In genomic region chr2:91194624-91195332, GRCm38 (mm10) we compare ENCODE assay signal across 8 mouse cellular contexts. TPM values are rescaled to one million over a fixed set of nuclear protein-coding genes. Genes with fewer than 3 reads are reported as not detected.
A peak's percentile ranks its signal among the peaks of the same experiment; 100 is the strongest.
DNase-seq lines count a peak whose midpoint lies in the region; ATAC-seq and TF ChIP-seq lines count a peak whose summit lies in the region.

No protein-coding gene starts in this region.

- 3% methylated on average over 27 of the region's 27 CpGs for WGBS in forebrain, embryonic 16.5 days
- 1% methylated on average over 27 of the region's 27 CpGs for WGBS in hindbrain, embryonic 10.5 days
- WGBS in limb, embryonic 13.5 days, result under 1% methylated on average over 25 of the region's 27 CpGs
- 2% methylated on average over 27 of the region's 27 CpGs for WGBS in midbrain, embryonic 13.5 days
- WGBS in stomach, postnatal 0 days, result 2% methylated on average over 27 of the region's 27 CpGs

- no peaks in the 10 kb centered on the region for H3K9me3 ChIP-seq in forebrain, embryonic 16.5 days (ENCODE audit: control insufficient read depth, low read length)
- H3K9me3 ChIP-seq in hindbrain, embryonic 10.5 days, result no peaks in the 10 kb centered on the region
- no peaks in the 10 kb centered on the region for H3K9me3 ChIP-seq in limb, embryonic 13.5 days
- no peaks in the 10 kb centered on the region for H3K9me3 ChIP-seq in midbrain, embryonic 13.5 days
- no peaks in the 10 kb centered on the region for H3K9me3 ChIP-seq in stomach, postnatal 0 days (ENCODE audit: control insufficient read depth, low read length)

- peak overlapping the region; percentile 32 for H3K4me3 ChIP-seq in forebrain, embryonic 16.5 days (replicated peaks; ENCODE audit: low read length)
- H3K4me3 ChIP-seq in hindbrain, embryonic 10.5 days, result peak overlapping the region; percentile 52
- peak overlapping the region; percentile 33 for H3K4me3 ChIP-seq in limb, embryonic 13.5 days
- H3K4me3 ChIP-seq in midbrain, embryonic 13.5 days (replicated peaks), result peak overlapping the region; percentile 28
- H3K4me3 ChIP-seq in stomach, postnatal 0 days (ENCODE audit: low read depth, low read length), result peak overlapping the region; percentile 37

- TF ChIP-seq EP300 in stomach, postnatal 0 days (optimal IDR thresholded peaks at IDR 0.05), result no peak

- no peaks in the 10 kb centered on the region for H3K36me3 ChIP-seq in forebrain, embryonic 16.5 days (ENCODE audit: control insufficient read depth, insufficient read depth)
- H3K36me3 ChIP-seq in hindbrain, embryonic 10.5 days, result no peaks in the 10 kb centered on the region
- no peaks in the 10 kb centered on the region for H3K36me3 ChIP-seq in limb, embryonic 13.5 days
- H3K36me3 ChIP-seq in midbrain, embryonic 13.5 days, result no peaks in the 10 kb centered on the region
- H3K36me3 ChIP-seq in stomach, postnatal 0 days (ENCODE audit: control insufficient read depth, insufficient read depth, low read length), result no peaks in the 10 kb centered on the region

- no peak overlapping the region for H3K27ac ChIP-seq in forebrain, embryonic 16.5 days (ENCODE audit: low read length)
- peak overlapping the region; percentile 83 for H3K27ac ChIP-seq in hindbrain, embryonic 10.5 days
- no peak overlapping the region for H3K27ac ChIP-seq in limb, embryonic 13.5 days
- no peak overlapping the region for H3K27ac ChIP-seq in midbrain, embryonic 13.5 days
- H3K27ac ChIP-seq in stomach, postnatal 0 days (replicated peaks), result peak overlapping the region; percentile 61; the same call in 1 of the 2 replicates

- peak; percentile 95 for TF ChIP-seq CTCF in stomach, postnatal 0 days (IDR thresholded peaks at IDR 0.05; ENCODE audit: low read depth)

- H3K9ac ChIP-seq in forebrain, embryonic 16.5 days (replicated peaks; ENCODE audit: low read depth, low read length), result peak overlapping the region; percentile 49
- peak overlapping the region; percentile 37 for H3K9ac ChIP-seq in limb, embryonic 13.5 days
- H3K9ac ChIP-seq in midbrain, embryonic 13.5 days (replicated peaks), result peak overlapping the region; percentile 58
- peak overlapping the region; percentile 59 for H3K9ac ChIP-seq in stomach, postnatal 0 days (ENCODE audit: low read length)

- H3K4me1 ChIP-seq in forebrain, embryonic 16.5 days (replicated peaks; ENCODE audit: control insufficient read depth, insufficient read depth, low read length), result peaks cover 10% of the 10 kb centered on the region
- H3K4me1 ChIP-seq in hindbrain, embryonic 10.5 days (replicated peaks), result peaks cover 21% of the 10 kb centered on the region
- peaks cover 6% of the 10 kb centered on the region for H3K4me1 ChIP-seq in limb, embryonic 13.5 days
- peaks cover 9% of the 10 kb centered on the region; the same call in 1 of the 2 replicates for H3K4me1 ChIP-seq in midbrain, embryonic 13.5 days (replicated peaks)
- H3K4me1 ChIP-seq in stomach, postnatal 0 days (replicated peaks; ENCODE audit: control insufficient read depth, insufficient read depth), result no peaks in the 10 kb centered on the region

- peak overlapping the region; percentile 60 for H3K4me2 ChIP-seq in forebrain, embryonic 16.5 days (ENCODE audit: low read length)
- peak overlapping the region; percentile 66 for H3K4me2 ChIP-seq in limb, embryonic 13.5 days (replicated peaks)
- H3K4me2 ChIP-seq in midbrain, embryonic 13.5 days (replicated peaks), result peak overlapping the region; percentile 56
- H3K4me2 ChIP-seq in stomach, postnatal 0 days (replicated peaks; ENCODE audit: low read depth), result peak overlapping the region; percentile 62

- H3K27me3 ChIP-seq in forebrain, embryonic 16.5 days (replicated peaks; ENCODE audit: control insufficient read depth, insufficient read depth, low read length), result no peaks in the 10 kb centered on the region
- H3K27me3 ChIP-seq in hindbrain, embryonic 10.5 days (ENCODE audit: insufficient read depth, poor library complexity, severe bottlenecking), result peaks cover 12% of the 10 kb centered on the region
- no peaks in the 10 kb centered on the region for H3K27me3 ChIP-seq in limb, embryonic 13.5 days
- H3K27me3 ChIP-seq in midbrain, embryonic 13.5 days, result no peaks in the 10 kb centered on the region
- no peaks in the 10 kb centered on the region for H3K27me3 ChIP-seq in stomach, postnatal 0 days (ENCODE audit: control insufficient read depth, insufficient read depth, low read length)

- DNase-seq in layer of hippocampus, postnatal 10 days (ENCODE audit: low spot score in 2 of 2), result peak; percentile 63 to 73
- no peak for DNase-seq in layer of hippocampus, adult 9-11 months
- DNase-seq in cerebellum, adult 18-20 months, result peak; percentile 76 to 81
- DNase-seq in hindbrain, embryonic 10.5 days (ENCODE audit: low spot score), result peak; percentile 74
- peak; percentile 78 for DNase-seq in stomach, postnatal 0 days (ENCODE audit: low spot score)

- ATAC-seq in forebrain, embryonic 16.5 days, result peak; percentile 84
- peak; percentile 80 for ATAC-seq in limb, embryonic 13.5 days (ENCODE audit: low FRiP score, low read depth)
- ATAC-seq in midbrain, embryonic 13.5 days, result peak; percentile 88
- peak; percentile 87 for ATAC-seq in stomach, postnatal 0 days (ENCODE audit: low FRiP score, low TSS enrichment)

RNA-seq across cellular contexts. Expression of gene Nr1h3, which starts 7.9 kb away (rescaled TPM):
- total RNA-seq in layer of hippocampus, postnatal 10 days (2021), result 1 to 10 TPM; 2.3 to 3.7 TPM
- 2.4 and 2.6 TPM in 2 replicates for polyA plus RNA-seq in forebrain, embryonic 16.5 days (2015; fragmentation: Nextera tagmentation; extraction: Ambion mirVana)
- polyA plus RNA-seq in hindbrain, embryonic 10.5 days (2016; fragmentation: Nextera tagmentation; extraction: Ambion mirVana), result 2.0 and 2.1 TPM in 2 replicates
- 1.7 TPM in 2 replicates for polyA plus RNA-seq in limb, embryonic 13.5 days (2015; fragmentation: Nextera tagmentation; extraction: Ambion mirVana)
- polyA plus RNA-seq in midbrain, embryonic 13.5 days (2015; fragmentation: Nextera tagmentation; extraction: Ambion mirVana), result 1.6 and 2.1 TPM in 2 replicates
- 1.8 and 2.2 TPM in 2 replicates for polyA plus RNA-seq in stomach, postnatal 0 days (2015; fragmentation: Nextera tagmentation; extraction: Ambion mirVana)

RNA-seq across cellular contexts. Expression of gene Acp2, which starts 7.9 kb away (rescaled TPM):
- 10 to 100 TPM; 47.3 to 55.0 TPM for total RNA-seq in layer of hippocampus, postnatal 10 days (2021)
- polyA plus RNA-seq in forebrain, embryonic 16.5 days (2015; fragmentation: Nextera tagmentation; extraction: Ambion mirVana), result 37.6 and 39.0 TPM in 2 replicates
- 29.6 and 34.9 TPM in 2 replicates for polyA plus RNA-seq in hindbrain, embryonic 10.5 days (2016; fragmentation: Nextera tagmentation; extraction: Ambion mirVana)
- 30.2 and 34.6 TPM in 2 replicates for polyA plus RNA-seq in limb, embryonic 13.5 days (2015; fragmentation: Nextera tagmentation; extraction: Ambion mirVana)
- polyA plus RNA-seq in midbrain, embryonic 13.5 days (2015; fragmentation: Nextera tagmentation; extraction: Ambion mirVana), result 38.3 and 42.7 TPM in 2 replicates
- polyA plus RNA-seq in stomach, postnatal 0 days (2015; fragmentation: Nextera tagmentation; extraction: Ambion mirVana), result 11.6 and 13.5 TPM in 2 replicates

RNA-seq across cellular contexts. Expression of gene Madd, which starts 11.1 kb away (rescaled TPM):
- total RNA-seq in layer of hippocampus, postnatal 10 days (2021), result 100 to 1,000 TPM; 170 to 180 TPM
- 49.3 and 59.4 TPM in 2 replicates for polyA plus RNA-seq in forebrain, embryonic 16.5 days (2015; fragmentation: Nextera tagmentation; extraction: Ambion mirVana)
- 17.1 and 23.1 TPM in 2 replicates for polyA plus RNA-seq in hindbrain, embryonic 10.5 days (2016; fragmentation: Nextera tagmentation; extraction: Ambion mirVana)
- polyA plus RNA-seq in limb, embryonic 13.5 days (2015; fragmentation: Nextera tagmentation; extraction: Ambion mirVana), result 10.8 and 11.8 TPM in 2 replicates
- 56.0 and 58.0 TPM in 2 replicates for polyA plus RNA-seq in midbrain, embryonic 13.5 days (2015; fragmentation: Nextera tagmentation; extraction: Ambion mirVana)
- polyA plus RNA-seq in stomach, postnatal 0 days (2015; fragmentation: Nextera tagmentation; extraction: Ambion mirVana), result 7.5 and 8.7 TPM in 2 replicates

RNA-seq across cellular contexts. Expression of gene Ddb2, which starts 42.0 kb away (rescaled TPM):
- total RNA-seq in layer of hippocampus, postnatal 10 days (2021), result 1 to 10 TPM; 8.9 to 9.4 TPM
- 16.6 and 17.0 TPM in 2 replicates for polyA plus RNA-seq in forebrain, embryonic 16.5 days (2015; fragmentation: Nextera tagmentation; extraction: Ambion mirVana)
- polyA plus RNA-seq in hindbrain, embryonic 10.5 days (2016; fragmentation: Nextera tagmentation; extraction: Ambion mirVana), result 8.3 and 10.5 TPM in 2 replicates
- polyA plus RNA-seq in limb, embryonic 13.5 days (2015; fragmentation: Nextera tagmentation; extraction: Ambion mirVana), result 23.6 and 26.7 TPM in 2 replicates
- polyA plus RNA-seq in midbrain, embryonic 13.5 days (2015; fragmentation: Nextera tagmentation; extraction: Ambion mirVana), result 15.1 TPM in 2 replicates
- 11.0 and 12.5 TPM in 2 replicates for polyA plus RNA-seq in stomach, postnatal 0 days (2015; fragmentation: Nextera tagmentation; extraction: Ambion mirVana)

Comparison
In these comparisons a context has a peak if more than half of its experiments do, and no peak if none do; other contexts are left out.
1. H3K27ac ChIP-seq: peak in hindbrain, embryonic 10.5 days (single experiment) and stomach, postnatal 0 days (single experiment); none in forebrain, embryonic 16.5 days (single experiment), limb, embryonic 13.5 days (single experiment) and midbrain, embryonic 13.5 days (single experiment).
2. Peak in every context shown above with its lines, with median percentiles within 50 percentile points of each other: ATAC-seq, H3K4me2 ChIP-seq, H3K4me3 ChIP-seq and H3K9ac ChIP-seq.